In the genomic region with DNA sequence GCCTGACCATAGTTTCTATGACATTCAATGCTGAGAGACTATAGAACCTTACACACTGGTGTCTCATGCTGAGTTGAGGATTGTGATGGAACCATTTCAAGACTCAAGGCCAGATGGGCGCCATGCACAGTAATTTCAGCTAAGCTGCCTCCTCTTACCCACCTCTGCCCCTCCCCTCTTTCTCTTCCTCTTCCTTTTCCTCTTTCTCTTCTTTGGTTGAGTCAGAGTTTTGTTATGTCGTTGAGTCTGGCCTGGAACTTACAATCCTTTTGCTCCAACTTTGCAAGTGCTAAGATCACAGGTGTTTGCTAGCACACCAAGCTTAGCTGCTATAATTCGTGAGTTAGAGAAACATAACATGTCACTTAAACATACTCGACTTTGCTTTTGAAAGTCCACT, we compare ENCODE assay signal across 22 mouse cellular contexts.
DNase-seq lines count a peak whose midpoint lies in the region; ATAC-seq and TF ChIP-seq lines count a peak whose summit lies in the region.
"Had no signal": no experiment of that assay in that cellular context is flagged by ENCODE, and none has a peak within 500 bp of the region (broad histone marks: within the 10 kb centered on the region; RNA-seq: fewer than 3 reads in every experiment).

No protein-coding gene starts in this region.

- 66% methylated on average over 4 of the region's 4 CpGs for WGBS in stomach, embryonic 14.5 days
- WGBS in stomach, postnatal 0 days = 69% methylated on average over 4 of the region's 4 CpGs

- no peak for TF ChIP-seq EP300 in stomach, postnatal 0 days (optimal IDR thresholded peaks at IDR 0.05)
- TF ChIP-seq EP300 in CH12.LX (IDR thresholded peaks at IDR 0.05; ENCODE audit: low read length) = peak; percentile 91

- no peaks in the 10 kb centered on the region for H3K27me3 ChIP-seq in stomach, embryonic 14.5 days (ENCODE audit: control insufficient read depth, insufficient read depth, low read length)
- H3K27me3 ChIP-seq in stomach, postnatal 0 days (ENCODE audit: control insufficient read depth, insufficient read depth, low read length) = no peaks in the 10 kb centered on the region
- no peaks in the 10 kb centered on the region for H3K27me3 ChIP-seq in CH12.LX (replicated peaks)
- H3K27me3 ChIP-seq: embryonic facial prominence, embryonic 12.5 days; forebrain, embryonic 13.5 days; forebrain, embryonic 15.5 days had no signal

- H3K9me3 ChIP-seq in stomach, embryonic 14.5 days (ENCODE audit: control insufficient read depth, low read depth, low read length) = no peaks in the 10 kb centered on the region
- no peaks in the 10 kb centered on the region for H3K9me3 ChIP-seq in stomach, postnatal 0 days (ENCODE audit: control insufficient read depth, low read length)
- no peaks in the 10 kb centered on the region for H3K9me3 ChIP-seq in CH12.LX (replicated peaks; ENCODE audit: low read length)
- H3K9me3 ChIP-seq: embryonic facial prominence, embryonic 10.5 days; embryonic facial prominence, embryonic 12.5 days; forebrain, embryonic 13.5 days; forebrain, embryonic 15.5 days had no signal

- H3K4me3 ChIP-seq in stomach, embryonic 14.5 days (ENCODE audit: low read depth, low read length) = no peak overlapping the region
- H3K4me3 ChIP-seq in stomach, postnatal 0 days (ENCODE audit: low read depth, low read length) = no peak overlapping the region
- no peak overlapping the region for H3K4me3 ChIP-seq in CH12.LX (replicated peaks in 1 of 3; ENCODE audit: low read depth in 2 of 3, low read length in 2 of 3, poor library complexity in 1 of 3)
- H3K4me3 ChIP-seq in layer of hippocampus, adult 2 months = no peak overlapping the region
- H3K4me3 ChIP-seq: embryonic facial prominence, embryonic 10.5 days; embryonic facial prominence, embryonic 12.5 days; forebrain, embryonic 13.5 days; forebrain, embryonic 15.5 days had no signal

- H3K4me2 ChIP-seq in stomach, embryonic 14.5 days (replicated peaks; ENCODE audit: low read depth, low read length) = no peak overlapping the region
- no peak overlapping the region for H3K4me2 ChIP-seq in stomach, postnatal 0 days (replicated peaks; ENCODE audit: low read depth)
- H3K4me2 ChIP-seq in CH12.LX (ENCODE audit: insufficient read depth, low read depth, poor library complexity, severe bottlenecking) = no peak overlapping the region
- H3K4me2 ChIP-seq: embryonic facial prominence, embryonic 12.5 days; forebrain, embryonic 13.5 days; forebrain, embryonic 15.5 days had no signal

- H3K36me3 ChIP-seq in stomach, embryonic 14.5 days (ENCODE audit: control insufficient read depth, insufficient read depth, low read length) = no peaks in the 10 kb centered on the region
- no peaks in the 10 kb centered on the region for H3K36me3 ChIP-seq in stomach, postnatal 0 days (ENCODE audit: control insufficient read depth, insufficient read depth, low read length)
- H3K36me3 ChIP-seq in CH12.LX (replicated peaks in 1 of 2; ENCODE audit: control insufficient read depth in 1 of 2, insufficient read depth in 1 of 2, low read length in 1 of 2) = no peaks in the 10 kb centered on the region
- H3K36me3 ChIP-seq: embryonic facial prominence, embryonic 10.5 days; embryonic facial prominence, embryonic 12.5 days; forebrain, embryonic 15.5 days had no signal

- ATAC-seq in stomach, embryonic 14.5 days (ENCODE audit: insufficient number of reproducible peaks, insufficient read depth, low FRiP score, low read depth) = no peak
- no peak for ATAC-seq in stomach, postnatal 0 days (ENCODE audit: low FRiP score, low TSS enrichment)
- ATAC-seq: activated CD4-positive, CD25-positive, alpha-beta regulatory T cell, adult 4 months; CD4-positive, CD25-positive, alpha-beta regulatory T cell, adult 4 months; forebrain, embryonic 13.5 days; forebrain, embryonic 15.5 days; forebrain, postnatal 0 days had no signal

- no peak for TF ChIP-seq RAD21 in CH12.LX (IDR thresholded peaks at IDR 0.05; ENCODE audit: low read depth, low read length)

- peaks cover 18% of the 10 kb centered on the region for H3K4me1 ChIP-seq in stomach, embryonic 14.5 days (ENCODE audit: control insufficient read depth, insufficient read depth, low read length)
- H3K4me1 ChIP-seq in stomach, postnatal 0 days (replicated peaks; ENCODE audit: control insufficient read depth, insufficient read depth) = peaks cover 2% of the 10 kb centered on the region
- H3K4me1 ChIP-seq in CH12.LX (ENCODE audit: control insufficient read depth in 1 of 2, insufficient read depth in 2 of 2) = peaks cover 6 to 22% of the 10 kb centered on the region in 2 experiments; a peak in 3 of 4 replicates
- H3K4me1 ChIP-seq: embryonic facial prominence, embryonic 12.5 days had no signal

- dilution Hi-C loops in CH12.LX (cut with MboI; ENCODE audit: extremely low pct_ligation_motif_present, extremely low pct_unique_long_range_greater_than_20kb, low sequenced_read_pairs) = no loop called here

- peak overlapping the region; percentile 1; the same call in 1 of the 2 replicates for H3K27ac ChIP-seq in stomach, embryonic 14.5 days (ENCODE audit: low read length)
- no peak overlapping the region for H3K27ac ChIP-seq in stomach, postnatal 0 days (replicated peaks)
- no peak overlapping the region for H3K27ac ChIP-seq in CH12.LX (ENCODE audit: insufficient read depth, low read depth)
- no peak overlapping the region for H3K27ac ChIP-seq in layer of hippocampus, adult 2 months
- H3K27ac ChIP-seq: embryonic facial prominence, embryonic 10.5 days; embryonic facial prominence, embryonic 12.5 days; forebrain, embryonic 13.5 days; forebrain, embryonic 15.5 days had no signal

- H3K79me2 ChIP-seq in CH12.LX (replicated peaks; ENCODE audit: control insufficient read depth, extremely low read depth, insufficient read depth, poor library complexity, severe bottlenecking) = no peaks in the 10 kb centered on the region

- TF ChIP-seq POLR2A in CH12.LX (IDR thresholded peaks at IDR 0.05; ENCODE audit: low read depth, low read length) = no peak

- TF ChIP-seq CTCF in stomach, postnatal 0 days (IDR thresholded peaks at IDR 0.05; ENCODE audit: low read depth) = no peak
- TF ChIP-seq CTCF in CH12.LX (conservative IDR thresholded peaks at IDR 0.05 in 1 of 2, IDR thresholded peaks at IDR 0.05 in 1 of 2; ENCODE audit: low read depth in 2 of 2, low read length in 2 of 2) = no peak
- TF ChIP-seq CTCF in layer of hippocampus, adult 2 months (conservative IDR thresholded peaks at IDR 0.05) = no peak

- in situ Hi-C loops in CH12.LX (cut with MboI; ENCODE audit: low pct_ligation_motif_present, low pct_unique_long_range_greater_than_20kb, low sequenced_read_pairs) = no loop called here

- DNase-seq in stomach, postnatal 0 days (ENCODE audit: low spot score) = no peak
- DNase-seq in A20 (ENCODE audit: low read depth, low spot score) (peak; percentile 71), CH12.LX (ENCODE audit: extremely low read depth) (peak; percentile 58)
- DNase-seq in layer of hippocampus, adult 2 months (ENCODE audit: low spot score in 2 of 2) = no peak
- no peak for DNase-seq in T-cell, adult 2 months (ENCODE audit: low spot score)
- DNase-seq: adrenal gland, adult 8-10 months; adrenal gland, postnatal 14 days; adrenal gland, postnatal 36 days; B cell, adult 2 months; cerebellum, adult 11-12 months; cerebellum, adult 2 months; cerebellum, adult 9-10 months; cerebellum, postnatal 10 days; cerebellum, postnatal 25 days; forebrain, postnatal 0 days had no signal

- no peak overlapping the region for H3K9ac ChIP-seq in stomach, embryonic 14.5 days (replicated peaks; ENCODE audit: low read depth, low read length)
- H3K9ac ChIP-seq in stomach, postnatal 0 days (ENCODE audit: low read length) = no peak overlapping the region
- H3K9ac ChIP-seq in CH12.LX (ENCODE audit: insufficient read depth, low read depth) = no peak overlapping the region
- H3K9ac ChIP-seq: embryonic facial prominence, embryonic 12.5 days; forebrain, embryonic 13.5 days; forebrain, embryonic 15.5 days; forebrain, postnatal 0 days had no signal

TF ChIP-seq in CH12.LX, 34 proteins besides CTCF, POLR2A, EP300 and RAD21:
- TF ChIP-seq MAX (IDR thresholded peaks at IDR 0.05; ENCODE audit: low read length) = no peak
- peak; percentile 5; the same call in 1 of the 2 replicates for TF ChIP-seq MAFK (IDR thresholded peaks at IDR 0.05; ENCODE audit: insufficient replicate concordance, low read length)
- TF ChIP-seq BHLHE40 (IDR thresholded peaks at IDR 0.05; ENCODE audit: low read depth, low read length) = 0 out of 2 replicates have a peak, but pooled peaks have one; percentile 24
- no peak for TF ChIP-seq CHD2 (IDR thresholded peaks at IDR 0.05; ENCODE audit: low read length)
- no peak for TF ChIP-seq MXI1 (IDR thresholded peaks at IDR 0.05; ENCODE audit: low read depth, low read length)
- TF ChIP-seq SMC3 (IDR thresholded peaks at IDR 0.05; ENCODE audit: low read depth, low read length) = no peak
- TF ChIP-seq TCF12 (IDR thresholded peaks at IDR 0.05; ENCODE audit: low read depth, low read length) = peak; percentile 65; the same call in 1 of the 2 replicates
- peak; percentile 70; the same call in 1 of the 2 replicates for TF ChIP-seq JUN (IDR thresholded peaks at IDR 0.05; ENCODE audit: insufficient read depth, low read depth, low read length)
- TF ChIP-seq ELF1 (IDR thresholded peaks at IDR 0.05; ENCODE audit: low read depth, low read length) = no peak
- peak; percentile 89 for TF ChIP-seq IRF4 (IDR thresholded peaks at IDR 0.05; ENCODE audit: low read depth, low read length)
- TF ChIP-seq KAT2A (IDR thresholded peaks at IDR 0.05; ENCODE audit: insufficient replicate concordance, low read length) = no peak
- TF ChIP-seq JUND (conservative IDR thresholded peaks at IDR 0.05; ENCODE audit: low read depth, low read length) = peak; percentile 80
- no peak for TF ChIP-seq NELFE (IDR thresholded peaks at IDR 0.05; ENCODE audit: low read depth, low read length)
- no peak for TF ChIP-seq CHD1 (IDR thresholded peaks at IDR 0.05; ENCODE audit: low read depth, low read length)

Comparison
In these comparisons a context has a peak if more than half of its experiments do, and no peak if none do; other contexts are left out.
1. DNase-seq: peak in A20 (single experiment) and CH12.LX (single experiment); none in stomach, postnatal 0 days (single experiment), layer of hippocampus, adult 2 months (0 of 2) and T-cell, adult 2 months (single experiment).